Mouse (Mus musculus) liver, embryonic 16.5 days (tissue): ENCODE results near the gene Camsap3. TPM values are rescaled to one million over a fixed set of nuclear protein-coding genes. Genes with fewer than 3 reads are reported as not detected.

Experiments used
- ATAC-seq: fragments of 200-750 bp; cut with Nextera tagmentation; 2 replicates; pipeline ENCODE4 v1.8.0; 2017; ENCODE audit warnings: low read depth, mild to moderate bottlenecking, moderate number of reproducible peaks, moderate library complexity
- H3K27ac ChIP-seq: fragments of 300-500 bp; sonication (generic); 2 replicates; pipeline ENCODE4 v1.5.1; 2014; ENCODE audit warnings: mild to moderate bottlenecking, low read length
- H3K27me3 ChIP-seq: fragments of 300-500 bp; sonication (generic); 2 replicates; pipeline ENCODE4 v1.6.1; 2014; ENCODE audit warnings: low read depth, low read length, mixed read lengths; ENCODE audit not compliant: control insufficient read depth, insufficient read depth
- H3K36me3 ChIP-seq: fragments of 300-500 bp; sonication (generic); 2 replicates; pipeline ENCODE4 v1.6.1; 2014; ENCODE audit warnings: mild to moderate bottlenecking; ENCODE audit not compliant: control insufficient read depth, insufficient read depth
- H3K4me1 ChIP-seq: fragments of 300-500 bp; sonication (generic); 2 replicates; pipeline ENCODE4 v1.6.1; 2014; ENCODE audit warnings: low read depth, low read length, mixed read lengths; ENCODE audit not compliant: control insufficient read depth
- H3K4me2 ChIP-seq: fragments of 300-500 bp; sonication (generic); 2 replicates; pipeline ENCODE4 v1.6.1; 2014; ENCODE audit warnings: low read depth, low read length, mixed read lengths
- H3K4me3 ChIP-seq: fragments of 300-500 bp; sonication (generic); 2 replicates; pipeline ENCODE4 v1.5.1; 2014; ENCODE audit warnings: low read depth, mild to moderate bottlenecking, low read length
- H3K9ac ChIP-seq: fragments of 300-500 bp; sonication (generic); 2 replicates; pipeline ENCODE4 v1.6.1; 2014; ENCODE audit warnings: low read depth, low read length
- H3K9me3 ChIP-seq: fragments of 300-500 bp; sonication (generic); replicated peaks from 2 replicates; pipeline ENCODE4 v1.6.1; 2016; ENCODE audit warnings: low read length; ENCODE audit not compliant: control insufficient read depth
- WGBS: fragments of 180-500 bp; shearing (Covaris S2); extraction: QIAGEN DNeasy Blood & Tissue Kit; methylation state at CpG from one replicate; pipeline ENCODE4 v1.1.7; 2014; ENCODE audit not compliant: insufficient replicate concordance; 5-methylcytosine and 5-hydroxymethylcytosine counted together
- polyA plus RNA-seq: library from polyadenylated mRNA; unstranded; fragments of >200 nt; fragmentation: Nextera tagmentation; extraction: Ambion mirVana; gene quantifications from 2 replicates; pipeline ENCODE4 v1.2.1, GENCODE M21; 2015

The Camsap3 gene
- polyA plus RNA-seq, 1 experiment from 2014 or later = 2.6 TPM

- H3K9ac ChIP-seq = no peak overlapping the region
- H3K9me3 ChIP-seq = no peaks in the 10 kb centered on the region
- no peak overlapping the region for H3K27ac ChIP-seq
- 45% methylated on average over 3 of the region's 3 CpGs for WGBS
- no peak for ATAC-seq
- no peak overlapping the region for H3K4me2 ChIP-seq
- H3K4me1 ChIP-seq = no peaks in the 10 kb centered on the region
- H3K36me3 ChIP-seq = no peaks in the 10 kb centered on the region
- H3K27me3 ChIP-seq = no peaks in the 10 kb centered on the region
- H3K4me3 ChIP-seq = no peak overlapping the region
Observed at GRCm38 (mm10) chr8:3593470-3593869, 6.4 kb downstream of the Camsap3 start.

DNA sequence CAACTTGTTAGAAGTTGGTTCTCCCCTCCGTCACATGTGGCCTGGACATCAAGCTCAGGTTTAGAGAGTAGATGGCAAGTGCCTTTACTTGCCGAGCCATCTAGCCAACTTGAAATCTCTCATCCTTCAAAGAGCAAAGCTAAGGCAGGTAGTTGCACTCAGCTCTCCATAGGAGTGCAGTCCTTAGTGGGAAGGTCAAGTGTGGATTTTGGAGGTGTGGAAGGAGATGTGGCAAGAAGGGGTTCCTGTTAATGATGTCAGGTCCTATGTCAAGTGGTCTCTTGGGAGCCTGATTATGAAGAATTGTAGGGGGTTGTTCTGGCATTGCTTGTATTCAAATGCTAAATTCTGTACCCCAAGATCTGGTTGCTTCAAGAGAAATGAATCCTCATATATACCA is 7.4 kb downstream of the Camsap3 start:
- Histone ChIP-seq H3K4me1 (no peaks in the 10 kb centered on the region), H3K9me3 (no peaks in the 10 kb centered on the region), H3K27ac (no peak overlapping the region), H3K27me3 (no peaks in the 10 kb centered on the region), H3K4me3 (no peak overlapping the region), H3K9ac (no peak overlapping the region), H3K4me2 (no peak overlapping the region), H3K36me3 (no peaks in the 10 kb centered on the region)
- WGBS = 65% methylated on average over 2 of the region's 2 CpGs
- no peak for ATAC-seq

DNA sequence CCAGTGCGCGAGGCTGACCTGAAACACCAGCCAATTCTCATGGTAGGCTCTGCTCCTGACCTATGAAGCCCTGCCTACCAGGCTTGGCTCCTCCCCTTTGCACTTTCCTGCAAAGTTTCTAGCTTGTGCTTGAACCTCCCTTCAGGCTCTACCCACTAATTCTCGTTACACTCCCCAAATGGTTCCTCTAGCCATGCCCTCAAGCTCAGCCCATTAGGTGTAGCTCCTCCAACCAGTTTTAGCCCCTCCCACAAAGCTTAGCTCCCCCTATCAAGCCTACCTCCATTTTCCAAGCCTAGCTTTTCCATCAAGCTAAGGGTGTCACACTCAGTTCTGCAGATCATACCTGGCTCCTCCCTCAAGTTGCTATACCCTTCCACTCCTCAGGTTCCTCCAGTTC is 11.0 kb downstream of the Camsap3 start:
- Histone ChIP-seq H3K4me3 (no peak overlapping the region), H3K27ac (no peak overlapping the region), H3K9ac (no peak overlapping the region), H3K27me3 (no peaks in the 10 kb centered on the region), H3K9me3 (no peaks in the 10 kb centered on the region), H3K4me2 (no peak overlapping the region), H3K36me3 (no peaks in the 10 kb centered on the region), H3K4me1 (no peaks in the 10 kb centered on the region)
- no peak for ATAC-seq
- 68% methylated on average over 3 of the region's 3 CpGs for WGBS

- H3K4me2 ChIP-seq = no peak overlapping the region
- H3K9ac ChIP-seq = no peak overlapping the region
- H3K4me1 ChIP-seq = no peaks in the 10 kb centered on the region
- no peaks in the 10 kb centered on the region for H3K27me3 ChIP-seq
- no peaks in the 10 kb centered on the region for H3K9me3 ChIP-seq
- 56% methylated on average over 1 of the region's 1 CpGs for WGBS
- H3K36me3 ChIP-seq = no peaks in the 10 kb centered on the region
- ATAC-seq = no peak
- no peak overlapping the region for H3K4me3 ChIP-seq
- H3K27ac ChIP-seq = no peak overlapping the region
Observed at GRCm38 (mm10) chr8:3599219-3599618, 12.1 kb downstream of the Camsap3 start.

GRCm38 (mm10) chr8:3600401-3600800 is 13.3 kb downstream of the Camsap3 start:
- Histone ChIP-seq H3K27me3 (no peaks in the 10 kb centered on the region), H3K9me3 (no peaks in the 10 kb centered on the region), H3K4me1 (no peaks in the 10 kb centered on the region), H3K9ac (no peak overlapping the region), H3K36me3 (no peaks in the 10 kb centered on the region), H3K4me3 (no peak overlapping the region), H3K4me2 (no peak overlapping the region), H3K27ac (no peak overlapping the region)
- 79% methylated on average over 6 of the region's 6 CpGs for WGBS
- no peak for ATAC-seq

- no peaks in the 10 kb centered on the region for H3K9me3 ChIP-seq
- no peak overlapping the region for H3K4me3 ChIP-seq
- no peaks in the 10 kb centered on the region for H3K27me3 ChIP-seq
- no peak for ATAC-seq
- no peaks in the 10 kb centered on the region for H3K36me3 ChIP-seq
- 62% methylated on average over 13 of the region's 13 CpGs for WGBS
- no peak overlapping the region for H3K9ac ChIP-seq
- peaks cover 4% of the 10 kb centered on the region; the same call in 1 of the 2 replicates for H3K4me1 ChIP-seq
- H3K4me2 ChIP-seq = no peak overlapping the region
- no peak overlapping the region for H3K27ac ChIP-seq
Observed at GRCm38 (mm10) chr8:3603439-3603838, 16.3 kb downstream of the Camsap3 start.

DNA sequence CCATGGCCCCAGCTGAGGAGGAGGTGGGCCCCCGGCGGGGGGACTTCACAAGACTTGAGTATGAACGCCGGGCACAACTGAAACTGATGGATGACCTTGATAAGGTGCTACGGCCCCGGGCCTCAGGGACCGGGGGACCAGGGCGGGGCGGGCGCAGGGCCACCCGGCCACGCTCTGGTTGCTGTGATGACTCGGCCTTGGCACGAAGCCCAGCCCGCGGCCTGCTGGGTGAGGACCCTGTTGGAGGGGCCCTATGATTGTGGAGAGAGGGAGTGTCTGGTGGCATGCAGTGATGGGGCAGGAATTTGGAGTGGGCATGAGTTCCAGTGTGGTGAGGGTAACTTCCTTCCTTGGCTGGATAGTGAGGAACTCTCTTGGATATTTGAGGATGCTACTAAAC is 19.5 kb downstream of the Camsap3 start:
- no peak overlapping the region for H3K4me3 ChIP-seq
- H3K9me3 ChIP-seq = no peaks in the 10 kb centered on the region
- no peak overlapping the region for H3K9ac ChIP-seq
- ATAC-seq = peak; percentile 25; the same call in 1 of the 2 replicates
- H3K36me3 ChIP-seq = peaks cover 9% of the 10 kb centered on the region
- no peak overlapping the region for H3K4me2 ChIP-seq
- 31% methylated on average over 16 of the region's 16 CpGs for WGBS
- peaks cover 4% of the 10 kb centered on the region; the same call in 1 of the 2 replicates for H3K4me1 ChIP-seq
- H3K27me3 ChIP-seq = no peaks in the 10 kb centered on the region
- H3K27ac ChIP-seq = no peak overlapping the region

GRCm38 (mm10) chr8:3607822-3608221 is 20.7 kb downstream of the Camsap3 start:
- H3K9ac ChIP-seq = no peak overlapping the region
- no peaks in the 10 kb centered on the region for H3K9me3 ChIP-seq
- no peak overlapping the region for H3K4me3 ChIP-seq
- peaks cover 15% of the 10 kb centered on the region for H3K36me3 ChIP-seq
- no peak overlapping the region for H3K4me2 ChIP-seq
- ATAC-seq = no peak
- WGBS = 86% methylated on average over 7 of the region's 7 CpGs
- no peak overlapping the region for H3K27ac ChIP-seq
- no peaks in the 10 kb centered on the region for H3K27me3 ChIP-seq
- H3K4me1 ChIP-seq = peaks cover 4% of the 10 kb centered on the region; the same call in 1 of the 2 replicates

DNA sequence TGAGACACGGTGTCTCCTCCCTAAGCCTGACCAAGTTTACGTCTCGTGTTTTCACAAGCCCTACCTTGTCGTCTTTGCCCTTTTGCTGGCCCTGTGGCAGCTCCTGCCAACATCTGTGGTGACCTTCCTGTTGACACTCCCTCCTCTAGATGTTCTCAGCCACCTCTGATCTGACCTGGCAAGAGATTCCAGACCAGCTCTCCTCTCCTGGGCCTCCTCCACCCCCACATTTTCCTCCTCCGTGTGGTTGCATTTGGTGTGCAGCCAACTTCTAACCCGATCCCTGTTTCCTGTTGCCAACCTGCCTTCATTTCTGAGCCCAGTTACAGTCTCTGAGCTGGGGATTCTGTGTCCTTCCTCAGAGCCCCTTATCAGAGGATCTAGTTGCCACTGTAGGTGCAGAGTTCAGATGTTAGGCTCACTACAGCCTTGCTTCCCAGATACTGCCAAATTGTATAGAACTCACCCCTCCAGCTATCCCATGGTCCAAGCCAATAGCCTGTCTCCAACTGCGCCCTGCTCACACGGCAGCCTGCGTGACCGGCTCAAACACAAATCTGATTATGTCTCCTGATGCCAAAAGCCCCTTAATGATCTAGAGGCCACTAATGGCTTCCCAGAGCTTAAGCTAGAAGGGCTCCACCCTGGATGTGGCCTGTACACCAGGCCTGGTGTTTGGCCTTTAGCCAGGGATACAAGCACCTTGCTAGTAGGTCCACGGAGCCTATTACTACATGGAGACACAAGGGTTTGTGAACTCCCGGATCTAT is 22.1 kb downstream of the Camsap3 start:
- no peaks in the 10 kb centered on the region for H3K9me3 ChIP-seq
- H3K36me3 ChIP-seq = peaks cover 27% of the 10 kb centered on the region
- no peak overlapping the region for H3K9ac ChIP-seq
- 76% methylated on average over 12 of the region's 12 CpGs for WGBS
- peaks cover 4% of the 10 kb centered on the region; the same call in 1 of the 2 replicates for H3K4me1 ChIP-seq
- ATAC-seq = no peak
- no peaks in the 10 kb centered on the region for H3K27me3 ChIP-seq
- H3K4me2 ChIP-seq = no peak overlapping the region
- H3K4me3 ChIP-seq = no peak overlapping the region
- no peak overlapping the region for H3K27ac ChIP-seq
